Mouse (Mus musculus) gastrocnemius, postnatal 10 days (tissue): ENCODE data around the gene Rabep1. TPM values are rescaled to one million over a fixed set of nuclear protein-coding genes. Genes with fewer than 3 reads are reported as not detected.

Source experiments
- DNase-seq: peaks from one replicate; pipeline ENCODE4 v3.0.0; 2021; ENCODE audit warnings: mixed read lengths
- long read RNA-seq, 2 experiments: library from polyadenylated mRNA; stranded (forward); transcript quantifications; one replicate each; pipeline ENCODE4 v2.0.0; 2021
- total RNA-seq, 2 experiments: library from RNA; stranded (reverse); gene quantifications; 2 replicates each; pipeline ENCODE4 v1.2.3; 2021

The Rabep1 gene
- 10 to 100 TPM; 27.5 to 30.4 TPM for total RNA-seq
- long read RNA-seq, experiment 1, full-length matches to known transcripts = 21 of 35 reads
- long read RNA-seq, experiment 1, partial matches to known transcripts = 3 of 35 reads
- long read RNA-seq, experiment 1, other reads (novel, unspliced or antisense) = 11 of 35 reads
- long read RNA-seq, experiment 2, full-length matches to known transcripts = 11 of 21 reads
- long read RNA-seq, experiment 2, partial matches to known transcripts = 5 of 21 reads
- long read RNA-seq, experiment 2, other reads (novel, unspliced or antisense) = 5 of 21 reads

DNA sequence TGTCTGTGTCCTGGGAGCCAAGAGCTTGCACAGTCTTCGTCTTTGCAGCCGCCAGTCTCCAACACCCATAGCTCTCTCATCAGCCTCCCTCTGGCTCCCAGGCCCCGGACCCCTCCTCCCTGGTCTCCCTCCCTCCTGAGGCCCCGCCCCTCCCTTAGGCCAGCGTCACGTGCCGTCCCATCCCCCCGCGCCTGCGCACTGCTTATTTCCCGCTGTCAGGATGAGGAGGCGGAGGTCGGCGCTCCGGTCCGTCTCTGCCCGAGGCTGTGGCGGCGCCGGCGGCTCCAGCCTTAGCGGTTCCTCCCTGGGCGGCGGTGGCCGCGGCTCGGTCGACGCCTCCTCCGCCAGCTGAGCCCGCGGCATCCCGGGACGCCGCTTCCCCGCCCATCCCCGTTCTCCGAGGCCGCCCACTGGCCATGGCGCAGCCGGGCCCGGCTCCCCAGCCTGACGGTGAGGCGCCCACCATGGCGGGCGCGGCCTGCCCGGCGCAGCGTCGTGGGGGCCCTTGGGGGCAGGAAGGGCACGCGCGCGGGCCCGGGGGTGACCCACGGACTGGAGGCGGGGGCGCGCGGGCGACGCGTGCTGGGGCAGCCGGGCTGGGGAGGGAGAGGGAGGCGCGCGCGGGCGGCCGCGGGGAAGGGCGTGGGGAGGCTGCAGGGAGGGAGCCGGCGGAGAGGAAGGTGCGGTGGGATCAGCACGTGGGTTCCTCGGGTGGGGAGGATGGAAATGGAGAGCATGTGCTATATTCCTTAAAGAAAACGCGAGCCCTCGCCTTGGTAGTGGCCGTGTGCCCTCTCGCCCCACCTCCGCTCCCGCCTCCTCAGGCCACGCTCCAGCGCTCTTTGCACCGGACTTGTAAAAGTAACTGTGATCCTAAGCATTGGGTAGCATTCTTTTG is at the start of gene Rabep1:
TSS of gene Rabep1 (plus strand) at position 220 of the 898 bp plus-strand sequence.
- peak; percentile 98 for DNase-seq

- no peak for DNase-seq
Measured at GRCm38 (mm10) chr11:70802208-70802864, 42.2 kb upstream of the Rabep1 start.

GRCm38 (mm10) chr11:70802865-70803261 is 41.7 kb upstream of the Rabep1 start:
- DNase-seq = no peak

GRCm38 (mm10) chr11:70803711-70804200 is 40.8 kb upstream of the Rabep1 start:
- no peak for DNase-seq

DNA sequence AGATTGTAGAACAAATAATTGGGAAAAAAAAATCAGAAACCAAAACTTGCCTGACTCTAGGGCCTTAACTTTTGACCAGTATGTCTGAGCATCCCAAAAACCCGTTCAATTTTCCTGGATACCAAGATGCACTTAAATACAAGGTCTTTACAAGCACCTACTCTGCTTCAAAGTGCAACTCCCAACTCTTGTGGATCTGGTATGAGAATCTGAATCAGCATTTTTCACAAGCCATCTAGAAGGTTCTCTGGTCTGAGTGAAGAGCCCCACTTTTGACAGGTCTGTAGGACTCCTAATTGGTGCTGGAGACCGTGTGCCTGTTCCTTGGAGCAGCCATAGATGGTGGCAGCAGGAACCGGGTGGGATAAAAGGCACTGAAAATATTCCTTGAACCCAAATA is 40.2 kb upstream of the Rabep1 start:
- DNase-seq = no peak

DNA sequence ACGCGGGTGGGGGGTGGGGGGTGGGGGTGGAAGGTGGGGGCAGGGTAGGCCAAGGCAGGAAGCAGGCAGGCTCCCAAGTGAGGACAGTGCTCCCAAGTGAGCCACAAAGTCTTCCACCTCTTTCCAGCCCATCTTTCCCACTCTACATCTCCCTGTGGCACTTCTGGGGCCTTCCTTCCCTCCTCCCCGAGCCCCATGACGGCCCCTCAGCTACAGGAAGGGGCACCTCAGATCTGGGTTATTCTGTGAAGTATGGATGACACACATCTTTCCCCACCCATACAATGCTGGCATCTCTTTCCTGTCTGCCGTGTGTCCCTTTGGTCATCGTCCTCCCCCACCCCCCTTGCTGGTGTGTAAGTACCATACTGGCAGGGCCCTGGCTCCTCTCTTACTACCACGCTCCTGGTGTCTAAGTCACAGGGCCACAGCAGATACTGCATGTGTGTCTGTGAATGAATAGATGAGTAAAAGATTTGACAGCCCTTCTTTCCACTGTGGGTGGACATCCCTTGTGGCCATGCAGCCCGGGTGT is 38.9 kb upstream of the Rabep1 start:
- DNase-seq = no peak

DNA sequence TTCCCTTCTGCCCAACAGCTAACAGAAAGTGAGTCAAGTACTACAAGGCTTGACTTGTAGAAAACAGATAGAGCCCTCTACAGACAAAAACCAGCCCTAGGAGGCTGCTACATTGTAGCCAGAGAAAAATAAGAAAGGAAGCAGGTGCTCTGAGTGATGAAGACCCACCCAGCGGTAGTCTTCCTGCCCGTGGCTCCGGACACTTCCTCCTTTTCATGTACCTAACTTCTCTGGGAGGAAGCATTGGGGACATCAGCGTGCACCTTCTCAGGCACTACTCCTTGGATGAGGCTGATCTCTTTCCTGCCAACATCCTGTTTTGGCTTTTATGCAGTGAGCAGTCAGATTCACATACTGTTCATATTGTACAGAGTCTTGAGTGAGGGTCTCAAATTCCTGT is 37.9 kb upstream of the Rabep1 start:
- no peak for DNase-seq

- DNase-seq = no peak
Measured at GRCm38 (mm10) chr11:70807630-70808029, 36.9 kb upstream of the Rabep1 start.

DNA sequence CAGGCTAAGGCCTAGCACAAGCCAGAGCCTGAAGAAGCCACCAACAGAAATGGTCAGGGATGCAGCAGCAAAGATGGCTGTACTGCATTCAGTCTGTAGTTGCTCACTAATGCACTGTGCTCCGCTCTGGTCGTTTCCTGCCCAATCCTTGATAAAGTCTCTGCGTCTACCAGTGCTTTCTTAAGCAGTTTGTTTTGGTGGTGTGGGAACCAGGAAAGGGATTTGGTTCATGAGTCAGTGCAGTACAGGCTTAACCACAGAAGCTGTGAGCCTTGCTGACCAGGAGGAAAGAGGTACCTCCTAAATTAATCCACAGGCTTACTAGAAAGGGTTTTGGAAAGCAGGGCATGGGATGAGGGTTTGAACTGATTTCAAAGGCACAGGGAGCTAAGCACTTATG is 36.5 kb upstream of the Rabep1 start:
- no peak for DNase-seq

DNA sequence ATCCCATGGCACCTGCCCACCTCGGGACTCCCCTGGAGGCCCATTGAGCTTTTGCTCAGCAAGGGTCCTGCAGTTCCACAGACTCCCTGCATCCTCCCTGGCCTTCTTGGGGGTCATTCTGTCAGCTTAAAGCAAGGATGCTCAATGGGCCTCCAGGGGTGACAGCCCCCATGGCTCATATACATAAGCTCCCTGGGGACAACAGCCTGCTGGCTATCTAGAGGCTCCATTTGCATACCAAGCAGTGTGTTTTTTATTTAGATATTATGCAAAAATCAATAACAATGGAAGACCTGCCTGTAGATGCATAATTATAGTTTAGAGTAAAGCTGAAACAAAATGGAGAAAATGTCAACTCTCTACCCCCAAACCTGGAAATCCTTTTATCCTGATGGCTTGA is 35.6 kb upstream of the Rabep1 start:
- DNase-seq = no peak

- no peak for DNase-seq
Measured at GRCm38 (mm10) chr11:70811041-70811440, 33.5 kb upstream of the Rabep1 start.

DNA sequence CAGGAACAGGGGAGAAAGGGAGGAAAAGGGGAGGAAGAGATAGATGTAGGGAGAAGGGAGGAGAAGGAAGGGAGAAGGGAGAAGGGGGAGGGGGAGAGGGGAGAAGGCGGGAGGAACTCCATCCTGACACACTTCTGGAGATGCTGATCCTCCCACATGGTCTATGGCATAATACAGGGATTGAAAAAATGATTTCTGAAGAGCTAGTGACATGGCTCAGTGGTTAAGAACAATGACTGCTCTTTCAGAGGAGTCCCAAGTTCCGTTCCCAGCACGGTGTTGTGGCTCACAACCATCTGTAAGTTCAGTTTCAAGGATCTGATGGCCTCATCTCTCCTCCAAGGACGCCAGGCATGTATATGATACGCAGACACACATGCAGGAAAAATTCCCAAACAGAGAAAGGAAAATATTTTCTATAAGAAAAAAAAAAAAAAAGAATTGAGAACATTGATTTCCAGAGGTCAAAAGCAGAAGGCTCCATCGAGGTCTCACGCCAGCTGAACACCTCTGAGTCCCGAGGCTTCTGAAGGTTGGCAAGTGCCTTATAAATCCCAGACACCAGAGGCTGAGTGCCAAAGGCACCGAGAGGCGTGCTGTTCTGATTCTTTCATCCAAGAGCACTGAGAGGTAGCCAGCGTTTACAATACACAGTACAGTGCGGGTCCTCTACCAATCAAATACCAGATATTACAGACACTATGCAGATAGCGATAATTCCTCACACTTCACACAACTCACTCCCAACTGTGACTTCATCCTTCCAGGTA is 32.9 kb upstream of the Rabep1 start:
- no peak for DNase-seq

- no peak for DNase-seq
Measured at GRCm38 (mm10) chr11:70812365-70812764, 32.2 kb upstream of the Rabep1 start, which contains the start of gene Scimp. Gene Scimp, minus strand, starts transcription at chr11:70812586.

- no peak for DNase-seq
Measured at GRCm38 (mm10) chr11:70815071-70815470, 29.5 kb upstream of the Rabep1 start.

- DNase-seq = peak; percentile 34
Measured at GRCm38 (mm10) chr11:70815498-70816078, 29.0 kb upstream of the Rabep1 start.

GRCm38 (mm10) chr11:70816770-70817169 is 27.8 kb upstream of the Rabep1 start:
- peak; percentile 12 for DNase-seq

DNA sequence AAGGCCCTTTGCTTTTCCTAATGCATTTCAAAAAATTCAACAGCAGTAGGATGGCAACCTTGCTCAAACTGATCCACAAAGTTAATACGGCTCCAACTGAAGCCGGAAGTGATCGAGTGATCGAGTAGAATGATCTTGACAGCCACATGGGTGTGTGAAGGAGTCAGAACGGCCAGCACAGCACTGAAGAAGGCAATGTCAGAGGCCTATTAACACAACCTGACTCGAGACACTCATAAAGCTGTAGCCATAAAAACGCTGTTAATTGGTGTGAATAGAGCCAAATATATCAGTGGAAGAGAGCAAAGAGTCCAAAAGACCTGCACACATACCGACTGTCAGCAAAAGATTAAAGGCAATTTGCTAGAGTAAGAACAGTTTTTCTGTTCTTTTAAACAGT is 24.5 kb upstream of the Rabep1 start:
- DNase-seq = no peak

- peak; percentile 59 for DNase-seq
Measured at GRCm38 (mm10) chr11:70821728-70822591, 22.6 kb upstream of the Rabep1 start.

GRCm38 (mm10) chr11:70826207-70826606 is 18.4 kb upstream of the Rabep1 start:
- DNase-seq = no peak

DNA sequence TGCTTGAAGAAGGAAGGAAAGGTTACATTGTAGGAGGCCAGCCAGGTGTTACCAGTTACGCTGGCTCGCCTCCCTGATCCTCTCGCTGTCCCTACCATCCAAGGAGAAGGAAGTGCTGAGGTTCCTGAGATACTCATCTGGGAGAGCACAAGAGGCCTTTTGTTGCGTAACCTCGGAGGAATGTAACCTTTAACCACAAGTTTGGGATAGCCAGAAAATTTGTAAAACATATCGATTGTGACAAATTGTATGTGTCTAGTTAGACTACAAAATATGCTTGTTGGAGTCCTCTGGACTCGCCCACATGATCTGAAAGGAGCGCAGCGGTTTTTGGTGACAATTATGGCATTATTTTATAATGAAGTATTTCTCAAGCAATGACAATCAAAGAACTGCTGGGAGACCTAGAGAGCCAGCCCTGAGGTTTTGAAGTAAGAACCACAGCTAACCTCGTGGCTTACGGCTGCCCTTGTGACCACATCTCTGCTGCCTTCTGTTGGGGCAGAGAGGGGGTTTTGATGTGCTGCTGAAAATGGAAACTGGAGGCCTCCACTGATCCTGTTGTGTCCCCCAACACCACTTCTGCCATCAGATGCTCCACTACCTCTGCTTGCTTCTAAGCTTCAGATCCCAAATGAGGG is 15.5 kb upstream of the Rabep1 start:
- DNase-seq = no peak
